Mouse (Mus musculus) embryonic facial prominence, embryonic 11.5 days (tissue): ENCODE measurements around the gene Uxs1. TPM values are rescaled to one million over a fixed set of nuclear protein-coding genes. Genes with fewer than 3 reads are reported as not detected.

Source experiments
- ATAC-seq: fragments of 200-750 bp; cut with Nextera tagmentation; replicated peaks from 2 replicates; pipeline ENCODE4 v1.8.0; 2017; ENCODE audit warnings: low read depth; ENCODE audit not compliant: insufficient number of reproducible peaks, low FRiP score, low TSS enrichment
- DNase-seq: peaks from one replicate; pipeline ENCODE4 v3.0.0-alpha.2; 2015; ENCODE audit warnings: low spot score
- H3K27ac ChIP-seq: fragments of 300-500 bp; sonication (generic); replicated peaks from 2 replicates; pipeline ENCODE4 v1.5.1; 2014; ENCODE audit warnings: mild to moderate bottlenecking, low read depth, low read length, control low read depth
- H3K27me3 ChIP-seq: fragments of 300-500 bp; sonication (generic); 2 replicates; pipeline ENCODE4 v1.6.1; 2014; ENCODE audit warnings: mild to moderate bottlenecking, low read length, moderate library complexity, mixed read lengths; ENCODE audit not compliant: control insufficient read depth, insufficient read depth
- H3K36me3 ChIP-seq: fragments of 300-500 bp; sonication (generic); replicated peaks from 2 replicates; pipeline ENCODE4 v1.6.1; 2014; ENCODE audit warnings: low read depth, mild to moderate bottlenecking, low read length, moderate library complexity, mixed read lengths; ENCODE audit not compliant: control insufficient read depth, insufficient read depth
- H3K4me1 ChIP-seq: fragments of 300-500 bp; sonication (generic); 2 replicates; pipeline ENCODE4 v1.6.1; 2014; ENCODE audit warnings: low read length, mixed read lengths; ENCODE audit not compliant: control insufficient read depth, insufficient read depth
- H3K4me2 ChIP-seq: fragments of 300-500 bp; sonication (generic); 2 replicates; pipeline ENCODE4 v1.6.1; 2014; ENCODE audit warnings: low read depth, mild to moderate bottlenecking, control low read depth, low read length, moderate library complexity
- H3K4me3 ChIP-seq: fragments of 300-500 bp; sonication (generic); 2 replicates; pipeline ENCODE4 v1.5.1; 2014; ENCODE audit warnings: low read depth, low read length, control low read depth
- H3K9ac ChIP-seq: fragments of 300-500 bp; sonication (generic); replicated peaks from 2 replicates; pipeline ENCODE4 v1.6.1; 2014; ENCODE audit warnings: mild to moderate bottlenecking, control low read depth, low read length
- H3K9me3 ChIP-seq: fragments of 300-500 bp; sonication (generic); replicated peaks from 2 replicates; pipeline ENCODE4 v1.6.1; 2016; ENCODE audit warnings: mild to moderate bottlenecking, low read length, inconsistent platforms, mixed read lengths; ENCODE audit not compliant: control insufficient read depth
- WGBS: fragments of 180-500 bp; shearing (Covaris S2); extraction: QIAGEN DNeasy Blood & Tissue Kit; methylation state at CpG from one replicate; pipeline ENCODE4 v1.1.7; 2014; 5-methylcytosine and 5-hydroxymethylcytosine counted together
- polyA plus RNA-seq: library from polyadenylated mRNA; unstranded; fragments of >200 nt; fragmentation: Nextera tagmentation; extraction: Ambion mirVana; gene quantifications from 2 replicates; pipeline ENCODE4 v1.2.1, GENCODE M21; 2014

Uxs1 gene
- polyA plus RNA-seq, result 24.8 and 25.6 TPM in 2 replicates

DNA sequence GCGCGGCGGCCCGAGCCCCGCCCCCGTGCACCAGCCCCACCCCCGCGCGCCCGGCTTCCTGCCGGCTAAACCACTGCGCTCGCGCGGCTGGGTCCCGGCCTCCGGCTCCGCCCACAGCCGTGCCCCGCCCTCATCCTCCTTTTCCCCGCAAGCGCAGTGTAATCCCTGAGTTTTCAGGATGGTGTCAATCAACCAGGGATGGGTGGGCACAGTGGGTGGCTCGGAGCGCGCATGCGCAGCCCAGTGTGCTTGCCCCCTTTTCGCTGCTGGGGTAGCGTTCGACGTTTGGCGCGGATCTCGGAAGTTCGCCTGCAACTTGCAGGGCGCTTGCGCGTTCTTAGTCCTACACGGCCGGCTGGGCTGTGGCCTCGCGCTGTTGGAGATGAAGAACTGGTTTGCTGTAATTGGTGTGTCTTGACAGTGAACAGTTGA, at the start of gene Uxs1:
Gene Uxs1, minus strand, starts transcription at position 38 of the 432 bp plus-strand sequence.
- no peaks in the 10 kb centered on the region for H3K9me3 ChIP-seq
- peak; percentile 99 for DNase-seq

DNA sequence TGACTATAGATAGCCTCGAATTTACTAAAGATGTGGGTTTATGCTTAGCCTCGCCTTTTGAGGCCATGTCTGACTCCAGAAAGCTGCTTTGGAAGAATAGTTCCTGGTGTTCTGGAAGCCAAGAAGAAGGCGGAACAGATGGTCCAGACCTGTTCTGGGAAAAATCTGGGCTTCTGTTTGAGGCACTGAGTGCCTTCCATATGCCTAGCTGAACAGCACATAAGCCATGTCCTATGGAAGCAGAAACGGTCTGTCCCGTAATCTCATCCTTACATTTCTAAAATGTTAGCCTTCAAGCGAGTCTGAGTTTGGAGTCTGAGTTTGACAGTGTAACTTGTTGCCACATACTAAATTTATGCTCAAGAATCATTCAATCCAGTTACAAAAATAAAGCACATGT, 49.6 kb upstream of the Uxs1 start:
- DNase-seq (no peak), ATAC-seq (no peak)
- H3K27ac ChIP-seq, result no peak overlapping the region
- no peaks in the 10 kb centered on the region for H3K36me3 ChIP-seq
- WGBS, result 87% methylated on average over 6 of the region's 6 CpGs
- H3K9me3 ChIP-seq, result no peaks in the 10 kb centered on the region
- no peak overlapping the region for H3K4me3 ChIP-seq
- no peak overlapping the region for H3K9ac ChIP-seq
- no peaks in the 10 kb centered on the region for H3K27me3 ChIP-seq
- no peak overlapping the region for H3K4me2 ChIP-seq
- no peaks in the 10 kb centered on the region for H3K4me1 ChIP-seq

More for the DNA sequence above, at the start of gene Uxs1:
- under 1% methylated on average over 38 of the region's 41 CpGs for WGBS
- Histone ChIP-seq H3K27ac (peak within 1 kb of the TSS; percentile 93), H3K4me1 (no peaks in the 10 kb centered on the region), H3K4me3 (peak within 1 kb of the TSS; percentile 92), H3K4me2 (peak within 1 kb of the TSS; percentile 93), H3K27me3 (no peaks in the 10 kb centered on the region), H3K9ac (peak within 1 kb of the TSS; percentile 95), H3K36me3 (no peaks in the 10 kb centered on the region)
- ATAC-seq, result peak; percentile 97

DNA sequence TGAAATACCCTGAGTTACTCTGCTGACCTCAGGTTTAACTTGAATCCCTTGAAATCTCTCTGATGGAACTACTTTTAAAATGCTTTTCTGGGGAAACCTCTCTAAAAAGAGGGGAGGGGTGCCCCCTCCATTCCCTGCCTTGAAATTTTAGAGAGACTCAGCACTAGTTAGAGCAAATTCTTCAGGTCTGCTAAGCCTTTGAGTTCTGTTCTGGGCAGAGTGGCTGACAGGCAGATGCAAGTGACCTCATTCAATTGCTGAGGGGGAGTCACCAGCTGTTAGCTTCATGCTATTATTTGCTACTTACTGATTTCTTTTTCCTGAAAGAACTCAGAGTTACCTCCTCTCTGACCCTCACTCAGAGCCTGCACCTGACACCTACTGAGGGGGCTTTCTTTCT, 43.5 kb upstream of the Uxs1 start:
- Histone ChIP-seq H3K27ac (no peak overlapping the region), H3K9ac (no peak overlapping the region), H3K4me3 (no peak overlapping the region), H3K27me3 (no peaks in the 10 kb centered on the region), H3K4me1 (no peaks in the 10 kb centered on the region), H3K9me3 (no peaks in the 10 kb centered on the region), H3K36me3 (no peaks in the 10 kb centered on the region), H3K4me2 (no peak overlapping the region)
- DNase-seq (no peak), ATAC-seq (no peak)

DNA sequence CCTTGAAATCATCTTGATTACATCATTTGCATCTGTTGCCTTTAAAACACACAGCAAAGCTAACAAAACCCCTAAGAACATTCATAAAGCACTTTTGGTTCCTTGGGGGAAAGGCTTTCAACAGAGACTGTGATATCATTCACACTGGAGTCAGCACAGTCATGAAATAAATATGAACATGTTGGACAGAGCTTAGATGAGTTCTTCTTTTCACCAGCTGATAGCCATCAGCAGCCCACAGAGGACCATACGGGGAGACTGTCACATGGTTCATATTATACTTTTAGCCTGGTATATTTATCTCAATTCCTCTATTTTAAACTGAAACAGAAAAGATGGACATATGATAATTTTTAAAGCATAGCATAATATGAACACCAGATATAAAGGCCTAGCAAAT, 40.9 kb upstream of the Uxs1 start:
- Histone ChIP-seq H3K4me3 (no peak overlapping the region), H3K9me3 (no peaks in the 10 kb centered on the region), H3K4me1 (no peaks in the 10 kb centered on the region), H3K36me3 (no peaks in the 10 kb centered on the region), H3K4me2 (no peak overlapping the region), H3K27me3 (no peaks in the 10 kb centered on the region), H3K9ac (no peak overlapping the region), H3K27ac (no peak overlapping the region)
- WGBS, result 68% methylated on average over 1 of the region's 1 CpGs
- no peak for DNase-seq
- ATAC-seq, result no peak

DNA sequence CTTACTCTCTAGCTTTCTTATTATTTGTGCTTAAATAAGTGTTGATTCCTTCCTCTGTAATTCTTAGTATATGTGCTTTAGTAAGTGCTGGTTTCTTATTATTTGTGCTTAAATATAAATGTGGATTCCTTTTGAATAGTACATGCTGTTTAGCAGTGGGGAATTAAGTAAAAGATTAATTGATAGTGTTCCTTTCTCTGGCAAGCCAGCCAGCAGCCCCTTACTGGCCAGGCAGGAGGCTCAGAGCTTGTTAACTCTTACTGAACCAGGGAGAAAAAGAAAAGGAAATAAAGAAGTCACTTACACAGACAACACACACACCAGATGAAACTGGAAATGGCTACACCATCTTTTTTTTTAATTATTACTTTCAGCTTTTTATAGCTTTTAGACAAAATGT, 37.2 kb upstream of the Uxs1 start:
- DNase-seq (no peak), ATAC-seq (no peak)
- Histone ChIP-seq H3K9me3 (no peaks in the 10 kb centered on the region), H3K27me3 (no peaks in the 10 kb centered on the region), H3K4me2 (no peak overlapping the region), H3K4me3 (no peak overlapping the region), H3K27ac (no peak overlapping the region), H3K4me1 (no peaks in the 10 kb centered on the region), H3K9ac (no peak overlapping the region), H3K36me3 (no peaks in the 10 kb centered on the region)

DNA sequence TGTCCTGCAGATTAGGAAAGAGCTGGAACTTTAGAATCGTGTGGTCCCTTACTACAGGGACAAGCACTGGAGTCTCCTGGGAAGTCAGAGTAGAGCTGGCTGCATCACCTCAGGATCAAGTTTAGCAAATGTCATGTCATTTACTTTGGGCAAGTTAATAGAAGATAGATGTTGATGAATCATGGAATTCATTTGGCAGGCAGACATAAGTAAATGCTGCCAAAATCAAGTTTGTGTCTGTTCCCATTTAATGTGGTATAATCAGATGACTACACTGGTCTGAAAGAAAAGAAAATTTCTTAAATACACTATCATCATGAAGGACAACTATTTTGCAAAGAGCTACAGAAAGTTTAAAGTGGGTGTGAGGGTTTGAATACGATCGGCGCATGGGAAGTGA, 35.0 kb upstream of the Uxs1 start:
- no peaks in the 10 kb centered on the region for H3K9me3 ChIP-seq
- no peak overlapping the region for H3K27ac ChIP-seq
- no peak for DNase-seq
- H3K4me3 ChIP-seq, result no peak overlapping the region
- H3K4me1 ChIP-seq, result no peaks in the 10 kb centered on the region
- WGBS, result 92% methylated on average over 4 of the region's 4 CpGs
- no peak for ATAC-seq
- no peaks in the 10 kb centered on the region for H3K27me3 ChIP-seq
- no peak overlapping the region for H3K9ac ChIP-seq
- H3K4me2 ChIP-seq, result no peak overlapping the region
- no peaks in the 10 kb centered on the region for H3K36me3 ChIP-seq

DNA sequence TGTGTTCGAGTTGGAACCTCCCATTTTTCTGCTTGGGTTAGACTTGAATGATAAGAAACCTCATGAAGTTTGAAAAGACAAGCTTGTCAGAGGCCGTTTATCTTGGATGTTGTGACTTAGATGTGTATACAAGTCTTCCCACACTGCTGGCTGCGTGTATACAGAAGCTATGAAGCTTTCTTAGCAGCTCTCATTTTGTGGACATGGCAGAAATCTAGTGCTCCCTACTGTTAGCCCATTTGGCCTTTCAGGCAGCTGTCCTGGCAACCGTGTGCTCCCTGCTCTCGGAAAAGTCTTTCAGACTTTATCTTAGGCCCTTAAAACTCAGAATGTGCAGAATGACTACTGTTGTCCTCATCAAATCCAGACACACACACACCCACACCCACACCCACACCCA, 31.4 kb upstream of the Uxs1 start:
- Histone ChIP-seq H3K36me3 (no peaks in the 10 kb centered on the region), H3K27me3 (no peaks in the 10 kb centered on the region), H3K9me3 (no peaks in the 10 kb centered on the region), H3K4me3 (no peak overlapping the region), H3K4me1 (no peaks in the 10 kb centered on the region), H3K4me2 (no peak overlapping the region), H3K27ac (no peak overlapping the region), H3K9ac (no peak overlapping the region)
- ATAC-seq (no peak), DNase-seq (no peak)
- 76% methylated on average over 5 of the region's 5 CpGs for WGBS

DNA sequence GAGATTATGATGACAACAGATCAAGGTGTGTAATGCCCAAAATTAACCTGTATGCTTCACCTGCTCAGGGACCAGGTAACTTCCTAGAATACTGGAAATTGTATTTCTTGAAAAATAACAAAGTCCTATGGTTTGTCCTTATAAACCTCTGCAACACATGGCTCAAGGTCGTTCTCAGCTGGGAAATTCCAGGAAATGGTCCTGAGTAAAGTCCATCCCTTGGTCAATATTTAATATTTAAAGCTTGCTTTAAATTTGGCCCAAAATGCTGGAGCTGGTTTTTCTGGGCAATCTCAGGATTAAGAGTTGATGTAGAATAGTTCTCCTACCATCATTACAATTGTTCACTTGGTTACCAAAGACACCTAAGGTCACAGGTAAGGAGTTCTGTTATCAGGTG, 30.1 kb upstream of the Uxs1 start:
- no peaks in the 10 kb centered on the region for H3K36me3 ChIP-seq
- no peaks in the 10 kb centered on the region for H3K9me3 ChIP-seq
- no peak for DNase-seq
- H3K4me2 ChIP-seq, result no peak overlapping the region
- 85% methylated on average over 1 of the region's 1 CpGs for WGBS
- no peak for ATAC-seq
- no peak overlapping the region for H3K9ac ChIP-seq
- no peak overlapping the region for H3K4me3 ChIP-seq
- no peaks in the 10 kb centered on the region for H3K4me1 ChIP-seq
- no peak overlapping the region for H3K27ac ChIP-seq
- no peaks in the 10 kb centered on the region for H3K27me3 ChIP-seq
